Mouse (Mus musculus): ENCODE measurements around the gene Mill2.

- TF ChIP-seq CTCF (IDR thresholded peaks at IDR 0.05; ENCODE audit: low read depth, low read length) (no peak), POLR2A (IDR thresholded peaks at IDR 0.05; ENCODE audit: insufficient read depth, low read length) (no peak)
These were observed 47.2 kb downstream of the Mill2 start for GRCm38 (mm10) chr7:18886963-18887362.
